Mouse (Mus musculus) lung, embryonic 14.5 days (tissue): Measurements from ENCODE around the gene Gm4869. TPM values are rescaled to one million over a fixed set of nuclear protein-coding genes. Genes with fewer than 3 reads are reported as not detected.
"Not testable (repeated sequence)": the region's sequence is repeated elsewhere in the genome, so short reads cannot be mapped to it uniquely, and the experiment has no call there.

Source experiments
- ATAC-seq: fragments of 200-750 bp; cut with Nextera tagmentation; 2 replicates; pipeline ENCODE4 v1.8.0; 2017; ENCODE audit warnings: mild to moderate bottlenecking, moderate TSS enrichment, moderate library complexity; ENCODE audit not compliant: insufficient read depth
- DNase-seq: peaks from one replicate; pipeline ENCODE4 v3.0.0-alpha.2; 2015
- H3K27ac ChIP-seq: fragments of 300-500 bp; sonication (generic); 2 replicates; pipeline ENCODE4 v1.5.1; 2014; ENCODE audit warnings: low read depth, mild to moderate bottlenecking, moderate library complexity
- H3K27me3 ChIP-seq: fragments of 300-500 bp; sonication (generic); 2 replicates; pipeline ENCODE4 v1.6.1; 2014; ENCODE audit warnings: low read length, control low read depth; ENCODE audit not compliant: insufficient read depth
- H3K36me3 ChIP-seq: fragments of 300-500 bp; sonication (generic); 2 replicates; pipeline ENCODE4 v1.6.1; 2014; ENCODE audit warnings: control low read depth; ENCODE audit not compliant: insufficient read depth
- H3K4me1 ChIP-seq: fragments of 300-500 bp; sonication (generic); 2 replicates; pipeline ENCODE4 v1.6.1; 2014; ENCODE audit warnings: antibody characterized with exemption, control low read depth; ENCODE audit not compliant: insufficient read depth
- H3K4me2 ChIP-seq: fragments of 300-500 bp; sonication (generic); 2 replicates; pipeline ENCODE4 v1.6.1; 2014; ENCODE audit warnings: mild to moderate bottlenecking
- H3K4me3 ChIP-seq: fragments of 300-500 bp; sonication (generic); 2 replicates; pipeline ENCODE4 v1.5.1; 2014; ENCODE audit warnings: low read depth, low read length
- H3K9ac ChIP-seq: fragments of 300-500 bp; sonication (generic); 2 replicates; pipeline ENCODE4 v1.6.1; 2014
- H3K9me3 ChIP-seq: fragments of 300-500 bp; sonication (generic); 2 replicates; pipeline ENCODE4 v1.6.1; 2016; ENCODE audit warnings: low read depth, low read length, control low read depth
- CTCF ChIP-seq: IDR thresholded peaks from 2 replicates; pipeline ENCODE4 v1.5.1; 2016; ENCODE audit warnings: antibody characterized with exemption, low read depth
- WGBS: fragments of 180-500 bp; shearing (Covaris S2); extraction: QIAGEN DNeasy Blood & Tissue Kit; methylation state at CpG from one replicate; pipeline ENCODE4 v1.1.7; 2014; 5-methylcytosine and 5-hydroxymethylcytosine counted together
- polyA plus RNA-seq: library from polyadenylated mRNA; unstranded; fragments of >200 nt; fragmentation: Nextera tagmentation; extraction: Ambion mirVana; gene quantifications from 2 replicates; pipeline ENCODE4 v1.2.1, GENCODE M21; 2014

Gm4869 gene
- polyA plus RNA-seq, 1 experiment from 2014 or later, result not detected

- DNase-seq, H3K9ac ChIP-seq, H3K4me2 ChIP-seq, H3K27me3 ChIP-seq, H3K4me3 ChIP-seq, H3K4me1 ChIP-seq, H3K9me3 ChIP-seq, H3K27ac ChIP-seq, ATAC-seq: not testable (repeated sequence)
- H3K36me3 ChIP-seq, result peaks cover 86% of the 10 kb centered on the region
- WGBS, result 100% methylated on average over 1 of the region's 6 CpGs
- TF ChIP-seq CTCF, result peak; percentile 51
Observed at GRCm38 (mm10) chr5:140439117-140439516, 6.3 kb upstream of the Gm4869 start.

- Histone ChIP-seq H3K4me3 (no peak overlapping the region), H3K4me1 (no peaks in the 10 kb centered on the region), H3K9me3 (no peaks in the 10 kb centered on the region), H3K36me3 (peaks cover 90% of the 10 kb centered on the region), H3K9ac (no peak overlapping the region), H3K27ac (no peak overlapping the region), H3K27me3 (no peaks in the 10 kb centered on the region), H3K4me2 (no peak overlapping the region)
- no peak for TF ChIP-seq CTCF
- 89% methylated on average over 3 of the region's 3 CpGs for WGBS
- ATAC-seq (no peak), DNase-seq (no peak)
Observed at GRCm38 (mm10) chr5:140441406-140441805, 4.0 kb upstream of the Gm4869 start.

DNA sequence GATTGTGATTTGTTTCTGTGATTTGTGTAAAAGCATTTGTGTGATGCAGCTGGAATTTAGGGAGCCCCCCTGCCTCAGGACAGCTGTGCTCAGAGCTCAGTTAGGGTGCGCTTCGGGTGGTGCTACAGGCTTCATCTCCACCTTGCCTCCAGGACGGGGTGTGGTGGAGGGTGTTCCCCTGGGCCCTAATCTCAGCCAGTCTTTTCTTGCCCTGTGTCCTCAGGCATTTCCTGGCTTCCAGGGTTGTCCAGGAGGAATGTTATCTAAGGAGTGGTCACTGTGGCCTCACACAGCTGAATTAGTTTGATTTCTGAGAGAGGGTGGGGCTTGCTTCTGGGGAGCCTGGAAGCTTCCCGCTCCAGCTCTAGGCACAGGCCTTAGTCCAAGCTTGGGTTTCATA lies 1.4 kb upstream of the Gm4869 start:
- no peak for ATAC-seq
- Histone ChIP-seq H3K27me3 (no peaks in the 10 kb centered on the region), H3K9ac (no peak overlapping the region), H3K4me2 (no peak overlapping the region), H3K4me1 (no peaks in the 10 kb centered on the region), H3K9me3 (no peaks in the 10 kb centered on the region), H3K27ac (no peak overlapping the region), H3K4me3 (no peak overlapping the region), H3K36me3 (peaks cover 68% of the 10 kb centered on the region)
- TF ChIP-seq CTCF, result no peak
- 80% methylated on average over 4 of the region's 4 CpGs for WGBS
- DNase-seq, result no peak

DNA sequence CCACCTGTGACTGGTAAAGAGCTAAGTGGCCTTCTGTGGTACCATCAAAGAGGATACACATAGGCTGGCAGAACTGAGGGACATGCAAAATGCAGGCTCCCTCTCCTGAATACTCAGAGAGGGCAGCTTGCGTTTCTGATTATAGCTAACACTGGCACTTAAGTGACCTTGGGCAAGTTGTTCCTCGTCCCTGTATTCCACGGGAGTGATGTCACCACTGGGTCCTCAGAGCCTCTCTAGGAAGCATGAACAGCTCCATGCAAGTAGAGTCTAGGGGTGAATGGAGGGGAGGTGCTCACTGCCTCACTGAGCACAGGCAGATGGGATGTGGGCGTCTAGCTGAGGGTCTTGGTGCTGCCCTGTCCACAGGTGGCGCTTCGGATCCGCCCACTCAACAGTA lies 609 bp downstream of the Gm4869 start:
- Histone ChIP-seq H3K4me3 (no peak overlapping the region), H3K4me2 (no peak overlapping the region), H3K36me3 (peaks cover 52% of the 10 kb centered on the region), H3K9ac (no peak overlapping the region), H3K27me3 (no peaks in the 10 kb centered on the region), H3K27ac (no peak overlapping the region), H3K4me1 (no peaks in the 10 kb centered on the region), H3K9me3 (no peaks in the 10 kb centered on the region)
- 68% methylated on average over 7 of the region's 7 CpGs for WGBS
- ATAC-seq (0 out of 2 replicates have a peak, but pooled peaks have one; percentile 32), DNase-seq (no peak)
- no peak for TF ChIP-seq CTCF

DNA sequence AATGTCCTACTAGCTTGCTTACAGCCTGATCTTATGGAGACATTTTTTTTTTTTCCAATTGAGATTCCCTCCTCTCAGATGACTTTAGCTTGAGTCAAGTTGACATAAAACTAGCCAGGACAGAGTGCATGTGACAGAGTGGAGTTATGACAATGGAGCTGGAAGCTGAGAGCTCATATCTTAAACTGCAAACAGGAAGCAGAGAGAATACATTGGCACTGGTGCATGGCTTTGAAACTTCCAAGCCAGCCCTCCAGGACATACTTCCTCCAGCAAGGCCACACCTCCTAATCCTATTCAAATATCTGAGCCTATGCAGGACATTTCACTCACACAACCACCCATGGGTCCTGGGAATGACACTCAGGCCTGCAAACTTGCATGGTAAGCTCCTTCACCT lies 9.0 kb downstream of the Gm4869 start:
- Histone ChIP-seq H3K9ac (no peak overlapping the region), H3K9me3 (no peaks in the 10 kb centered on the region), H3K4me1 (no peaks in the 10 kb centered on the region), H3K27ac (no peak overlapping the region), H3K36me3 (no peaks in the 10 kb centered on the region), H3K27me3 (no peaks in the 10 kb centered on the region), H3K4me2 (no peak overlapping the region), H3K4me3 (no peak overlapping the region)
- TF ChIP-seq CTCF, result no peak
- 0 out of 2 replicates have a peak, but pooled peaks have one; percentile 21 for ATAC-seq
- DNase-seq, result peak; percentile 42

- H3K4me3 ChIP-seq, result no peak overlapping the region
- H3K4me2 ChIP-seq, result no peak overlapping the region
- H3K9ac ChIP-seq, result no peak overlapping the region
- no peaks in the 10 kb centered on the region for H3K4me1 ChIP-seq
- ATAC-seq (no peak; the same call in 1 of the 2 replicates), DNase-seq (peak; percentile 46)
- H3K9me3 ChIP-seq, result no peaks in the 10 kb centered on the region
- no peak for TF ChIP-seq CTCF
- WGBS, result 56% methylated on average over 2 of the region's 2 CpGs
- no peaks in the 10 kb centered on the region for H3K36me3 ChIP-seq
- H3K27me3 ChIP-seq, result no peaks in the 10 kb centered on the region
- H3K27ac ChIP-seq, result no peak overlapping the region
Observed at GRCm38 (mm10) chr5:140455466-140455865, 10.0 kb downstream of the Gm4869 start.

DNA sequence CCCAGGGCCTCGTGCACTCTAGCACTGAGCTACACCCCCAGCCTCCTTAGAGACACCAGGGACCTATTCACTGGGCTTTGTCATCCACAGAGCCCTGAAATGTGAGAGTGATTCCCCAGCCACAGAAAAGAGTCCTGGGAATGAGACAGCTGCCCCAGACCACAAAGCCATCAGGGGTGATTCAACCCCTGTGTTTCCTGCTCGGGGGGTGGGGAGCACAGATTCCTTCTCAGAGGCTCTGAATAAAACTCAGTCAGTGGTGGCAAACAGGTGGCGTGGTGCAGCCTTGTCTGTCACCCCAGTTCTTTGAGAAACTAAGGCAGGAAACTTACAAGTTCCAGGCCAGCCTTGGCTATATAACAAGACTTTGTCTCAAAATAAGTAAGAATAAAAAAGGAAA lies 16.0 kb downstream of the Gm4869 start:
- no peak overlapping the region for H3K9ac ChIP-seq
- ATAC-seq (no peak), DNase-seq (no peak)
- H3K4me2 ChIP-seq, result no peak overlapping the region
- no peak for TF ChIP-seq CTCF
- 78% methylated on average over 3 of the region's 3 CpGs for WGBS
- H3K27me3 ChIP-seq, result no peaks in the 10 kb centered on the region
- no peaks in the 10 kb centered on the region for H3K4me1 ChIP-seq
- H3K27ac ChIP-seq, result no peak overlapping the region
- H3K36me3 ChIP-seq, result no peaks in the 10 kb centered on the region
- no peaks in the 10 kb centered on the region for H3K9me3 ChIP-seq
- no peak overlapping the region for H3K4me3 ChIP-seq

GRCm38 (mm10) chr5:140463151-140463550 lies 17.7 kb downstream of the Gm4869 start:
- not testable (repeated sequence) for H3K27ac ChIP-seq, H3K9ac ChIP-seq, ATAC-seq, H3K4me1 ChIP-seq, DNase-seq, H3K4me3 ChIP-seq, H3K9me3 ChIP-seq, H3K4me2 ChIP-seq, H3K36me3 ChIP-seq, H3K27me3 ChIP-seq
- 68% methylated on average over 2 of the region's 2 CpGs for WGBS
